Mouse (Mus musculus): ENCODE measurements at regions not wholly inside any gene's neighbourhood (a gene's known extent, or its start where the extent isn't known, plus 50 kb on each side); places are given as distances from the start of the nearest gene placed in this dataset.
"Not testable (repeated sequence)": the region's sequence is repeated elsewhere in the genome, so short reads cannot be mapped to it uniquely, and the experiment has no call there.

GRCm38 (mm10) chr2:78022756-78023155 lies 76.6 kb upstream of the Cwc22 start:
- TF ChIP-seq POLR2A (IDR thresholded peaks at IDR 0.05; ENCODE audit: borderline replicate concordance, insufficient read depth, low read length) (no peak), CTCF (IDR thresholded peaks at IDR 0.05; ENCODE audit: borderline replicate concordance, insufficient read depth, low read depth, low read length) (no peak)
- no peak for DNase-seq
- H3K4me3 ChIP-seq (replicated peaks; ENCODE audit: insufficient read depth, low read depth, low read length), result no peak overlapping the region
- H3K27me3 ChIP-seq (ENCODE audit: control insufficient read depth, insufficient read depth, low read length), result no peaks in the 10 kb centered on the region
- 78% methylated on average over 4 of the region's 4 CpGs for WGBS
- no peak overlapping the region for H3K27ac ChIP-seq (ENCODE audit: insufficient read depth, low read length)
- H3K4me1 ChIP-seq (ENCODE audit: control insufficient read depth, insufficient read depth, low read length), result no peaks in the 10 kb centered on the region

GRCm38 (mm10) chr2:78021905-78022304 lies 75.7 kb upstream of the Cwc22 start:
- no peaks in the 10 kb centered on the region for H3K27me3 ChIP-seq (ENCODE audit: control insufficient read depth, insufficient read depth, low read length)
- 14% methylated on average over 5 of the region's 5 CpGs for WGBS
- H3K4me3 ChIP-seq (replicated peaks; ENCODE audit: insufficient read depth, low read depth, low read length), result no peak overlapping the region
- no peak for TF ChIP-seq POLR2A (IDR thresholded peaks at IDR 0.05; ENCODE audit: borderline replicate concordance, insufficient read depth, low read length)
- peak; percentile 46; the same call in 1 of the 2 replicates for TF ChIP-seq CTCF (IDR thresholded peaks at IDR 0.05; ENCODE audit: borderline replicate concordance, insufficient read depth, low read depth, low read length)
- peak; percentile 36 to 45 for DNase-seq
- H3K27ac ChIP-seq (ENCODE audit: insufficient read depth, low read length), result no peak overlapping the region
- no peaks in the 10 kb centered on the region for H3K4me1 ChIP-seq (ENCODE audit: control insufficient read depth, insufficient read depth, low read length)

GRCm38 (mm10) chr2:78021356-78021900 lies 75.3 kb upstream of the Cwc22 start:
- Histone ChIP-seq H3K27me3 (ENCODE audit: control insufficient read depth, insufficient read depth, low read length) (no peaks in the 10 kb centered on the region), H3K4me3 (replicated peaks; ENCODE audit: insufficient read depth, low read depth, low read length) (no peak overlapping the region), H3K4me1 (ENCODE audit: control insufficient read depth, insufficient read depth, low read length) (no peaks in the 10 kb centered on the region), H3K27ac (ENCODE audit: insufficient read depth, low read length) (no peak overlapping the region)
- DNase-seq, result no peak
- TF ChIP-seq POLR2A (IDR thresholded peaks at IDR 0.05; ENCODE audit: borderline replicate concordance, insufficient read depth, low read length), result no peak
- 71% methylated on average over 2 of the region's 2 CpGs for WGBS

GRCm38 (mm10) chr2:78020516-78020915 lies 74.3 kb upstream of the Cwc22 start:
- TF ChIP-seq POLR2A (IDR thresholded peaks at IDR 0.05; ENCODE audit: borderline replicate concordance, insufficient read depth, low read length) (no peak), CTCF (IDR thresholded peaks at IDR 0.05; ENCODE audit: borderline replicate concordance, insufficient read depth, low read depth, low read length) (no peak)
- Histone ChIP-seq H3K4me3 (replicated peaks; ENCODE audit: insufficient read depth, low read depth, low read length) (no peak overlapping the region), H3K4me1 (ENCODE audit: control insufficient read depth, insufficient read depth, low read length) (no peaks in the 10 kb centered on the region), H3K27me3 (ENCODE audit: control insufficient read depth, insufficient read depth, low read length) (no peaks in the 10 kb centered on the region), H3K27ac (ENCODE audit: insufficient read depth, low read length) (no peak overlapping the region)
- no peak for DNase-seq
- 74% methylated on average over 3 of the region's 3 CpGs for WGBS

GRCm38 (mm10) chr2:78019916-78020315 lies 73.7 kb upstream of the Cwc22 start:
- DNase-seq, result no peak
- Histone ChIP-seq H3K27ac (ENCODE audit: insufficient read depth, low read length) (no peak overlapping the region), H3K4me1 (ENCODE audit: control insufficient read depth, insufficient read depth, low read length) (no peaks in the 10 kb centered on the region), H3K27me3 (ENCODE audit: control insufficient read depth, insufficient read depth, low read length) (no peaks in the 10 kb centered on the region), H3K4me3 (replicated peaks; ENCODE audit: insufficient read depth, low read depth, low read length) (no peak overlapping the region)
- TF ChIP-seq CTCF (IDR thresholded peaks at IDR 0.05; ENCODE audit: borderline replicate concordance, insufficient read depth, low read depth, low read length), result no peak
- no peak for TF ChIP-seq POLR2A (IDR thresholded peaks at IDR 0.05; ENCODE audit: borderline replicate concordance, insufficient read depth, low read length)
- 96% methylated on average over 3 of the region's 3 CpGs for WGBS

- WGBS, result 96% methylated on average over 6 of the region's 6 CpGs
- not testable (repeated sequence) for H3K4me3 ChIP-seq (replicated peaks; ENCODE audit: insufficient read depth, low read depth, low read length); H3K27me3 ChIP-seq (ENCODE audit: control insufficient read depth, insufficient read depth, low read length); H3K4me1 ChIP-seq (ENCODE audit: control insufficient read depth, insufficient read depth, low read length); DNase-seq; H3K27ac ChIP-seq (ENCODE audit: insufficient read depth, low read length)
Measured at GRCm38 (mm10) chr2:78012441-78012840, 66.3 kb upstream of the Cwc22 start.

GRCm38 (mm10) chr2:78011821-78012220 lies 65.6 kb upstream of the Cwc22 start:
- TF ChIP-seq CTCF (IDR thresholded peaks at IDR 0.05; ENCODE audit: borderline replicate concordance, insufficient read depth, low read depth, low read length), result no peak
- TF ChIP-seq POLR2A (IDR thresholded peaks at IDR 0.05; ENCODE audit: borderline replicate concordance, insufficient read depth, low read length), result no peak
- no peak overlapping the region for H3K27ac ChIP-seq (ENCODE audit: insufficient read depth, low read length)
- no peaks in the 10 kb centered on the region for H3K4me1 ChIP-seq (ENCODE audit: control insufficient read depth, insufficient read depth, low read length)
- no peak for DNase-seq
- WGBS, result 88% methylated on average over 2 of the region's 2 CpGs
- H3K4me3 ChIP-seq (replicated peaks; ENCODE audit: insufficient read depth, low read depth, low read length), result no peak overlapping the region
- H3K27me3 ChIP-seq (ENCODE audit: control insufficient read depth, insufficient read depth, low read length), result no peaks in the 10 kb centered on the region; the same call in 1 of the 2 replicates

- Histone ChIP-seq H3K4me3 (replicated peaks; ENCODE audit: insufficient read depth, low read depth, low read length) (no peak overlapping the region), H3K27me3 (ENCODE audit: control insufficient read depth, insufficient read depth, low read length) (no peaks in the 10 kb centered on the region; the same call in 1 of the 2 replicates), H3K27ac (ENCODE audit: insufficient read depth, low read length) (no peak overlapping the region), H3K4me1 (ENCODE audit: control insufficient read depth, insufficient read depth, low read length) (no peaks in the 10 kb centered on the region)
- no peak for TF ChIP-seq POLR2A (IDR thresholded peaks at IDR 0.05; ENCODE audit: borderline replicate concordance, insufficient read depth, low read length)
- no peak for TF ChIP-seq CTCF (IDR thresholded peaks at IDR 0.05; ENCODE audit: borderline replicate concordance, insufficient read depth, low read depth, low read length)
- no peak for DNase-seq
- 91% methylated on average over 2 of the region's 2 CpGs for WGBS
Measured at GRCm38 (mm10) chr2:78011051-78011800, 65.1 kb upstream of the Cwc22 start.
